In genomic region chr2:38420498-38420897, GRCm38 (mm10) we compare ENCODE assay signal across 35 mouse cellular contexts.
"Had no signal": no experiment of that assay in that cellular context is flagged by ENCODE, and none has a peak within 500 bp of the region (broad histone marks: within the 10 kb centered on the region; RNA-seq: fewer than 3 reads in every experiment).

No protein-coding gene starts in this region.

- H3K36me3 ChIP-seq: heart, embryonic 10.5 days; heart, embryonic 12.5 days; heart, embryonic 13.5 days; heart, embryonic 15.5 days; hindbrain, embryonic 10.5 days; hindbrain, embryonic 12.5 days; hindbrain, embryonic 13.5 days; hindbrain, embryonic 15.5 days; intestine, embryonic 15.5 days; kidney, embryonic 15.5 days had no signal

- H3K9me3 ChIP-seq: heart, embryonic 10.5 days; heart, embryonic 12.5 days; heart, embryonic 13.5 days; heart, embryonic 15.5 days; hindbrain, embryonic 10.5 days; hindbrain, embryonic 12.5 days; hindbrain, embryonic 13.5 days; hindbrain, embryonic 15.5 days; intestine, embryonic 15.5 days; kidney, embryonic 15.5 days had no signal

- H3K9ac ChIP-seq: heart, embryonic 12.5 days; heart, embryonic 13.5 days; heart, embryonic 15.5 days; hindbrain, embryonic 12.5 days; hindbrain, embryonic 13.5 days; hindbrain, embryonic 14.5 days; hindbrain, embryonic 15.5 days; intestine, embryonic 15.5 days; kidney, embryonic 15.5 days had no signal

- DNase-seq: heart, postnatal 10 days; heart, postnatal 14 days; heart, postnatal 36 days; heart, postnatal 4 days; kidney, adult 11 months; kidney, adult 18-20 months; kidney, adult 2 months; kidney, adult 8-10 months; kidney, adult 9 months; kidney, postnatal 10 days; kidney, postnatal 14 days; kidney, postnatal 25 days; kidney, postnatal 36 days; kidney, postnatal 4 days; layer of hippocampus, adult 9-11 months; layer of hippocampus, postnatal 36 days had no signal

- H3K4me3 ChIP-seq: heart, embryonic 10.5 days; heart, embryonic 12.5 days; heart, embryonic 13.5 days; heart, embryonic 15.5 days; hindbrain, embryonic 10.5 days; hindbrain, embryonic 12.5 days; hindbrain, embryonic 13.5 days; hindbrain, embryonic 15.5 days; intestine, embryonic 15.5 days; kidney, embryonic 15.5 days; layer of hippocampus, adult 2 months; left cerebral cortex, adult 2 months had no signal

- H3K27me3 ChIP-seq: intestine, embryonic 15.5 days had no signal

- H3K4me2 ChIP-seq: heart, embryonic 11.5 days; heart, embryonic 12.5 days; heart, embryonic 13.5 days; heart, embryonic 15.5 days; hindbrain, embryonic 12.5 days; hindbrain, embryonic 13.5 days; hindbrain, embryonic 14.5 days; hindbrain, embryonic 15.5 days; intestine, embryonic 15.5 days; kidney, embryonic 15.5 days had no signal

- ATAC-seq: hindbrain, embryonic 16.5 days; hindbrain, postnatal 0 days; inflammation-experienced regulatory T-cells, adult 6 months; intestine, embryonic 15.5 days; intestine, postnatal 0 days had no signal

- H3K27ac ChIP-seq: heart, embryonic 10.5 days; heart, embryonic 13.5 days; heart, embryonic 15.5 days; hindbrain, embryonic 10.5 days; hindbrain, embryonic 12.5 days; hindbrain, embryonic 13.5 days; hindbrain, embryonic 14.5 days; hindbrain, embryonic 15.5 days; hindbrain, postnatal 0 days; intestine, embryonic 15.5 days; kidney, embryonic 15.5 days; kidney, postnatal 0 days; layer of hippocampus, adult 2 months; left cerebral cortex, adult 2 months had no signal
